Mouse (Mus musculus) heart, adult 2 months (tissue): Measurements from ENCODE around the gene Pik3cd. TPM values are rescaled to one million over a fixed set of nuclear protein-coding genes. Genes with fewer than 3 reads are reported as not detected.
"Not testable (repeated sequence)": the region's sequence is repeated elsewhere in the genome, so short reads cannot be mapped to it uniquely, and the experiment has no call there.

ENCODE experiments used
- DNase-seq, 2 experiments: peaks; one replicate each; pipeline ENCODE4 v3.0.0; 2021
- H3K27ac ChIP-seq: fragments of 200-600 bp; 2 replicates; pipeline ENCODE4 v1.8.1; 2022
- H3K27me3 ChIP-seq: fragments of 200-500 bp; 2 replicates; pipeline ENCODE4 v1.6.1; 2012; ENCODE audit warnings: mild to moderate bottlenecking, low read length, inconsistent platforms, mixed read lengths; ENCODE audit not compliant: control insufficient read depth, insufficient read depth
- H3K36me3 ChIP-seq: fragments of 200-500 bp; 2 replicates; pipeline ENCODE4 v1.6.1; 2012; ENCODE audit warnings: low read length, inconsistent platforms; ENCODE audit not compliant: control insufficient read depth, insufficient read depth
- H3K4me1 ChIP-seq: fragments of 200-500 bp; 2 replicates; pipeline ENCODE4 v1.6.1; 2011; ENCODE audit warnings: low read length; ENCODE audit not compliant: control insufficient read depth, insufficient read depth
- H3K4me3 ChIP-seq: fragments of 200-600 bp; 2 replicates; pipeline ENCODE4 v1.8.1; 2022
- H3K79me2 ChIP-seq: fragments of 200-500 bp; replicated peaks from 2 replicates; pipeline ENCODE4 v1.6.1; 2012; ENCODE audit warnings: mild to moderate bottlenecking, inconsistent platforms, low read length, moderate library complexity, mixed read lengths; ENCODE audit not compliant: control insufficient read depth, insufficient read depth
- H3K9ac ChIP-seq: fragments of 200-500 bp; 2 replicates; pipeline ENCODE4 v1.6.1; 2012; ENCODE audit warnings: low read depth, mild to moderate bottlenecking, control low read depth, inconsistent platforms, low read length, mixed read lengths
- CTCF ChIP-seq: fragments of 200-600 bp; IDR thresholded peaks from 2 replicates; pipeline ENCODE4 v1.8.1; 2022; ENCODE audit warnings: antibody characterized with exemption, mild to moderate bottlenecking, moderate library complexity
- EP300 ChIP-seq: fragments of 200-500 bp; IDR thresholded peaks from 2 replicates; pipeline ENCODE4 v1.6.1; 2011; ENCODE audit warnings: low read depth, low read length, control low read depth; ENCODE audit not compliant: insufficient read depth
- POLR2A ChIP-seq: fragments of 200-500 bp; IDR thresholded peaks from 2 replicates; pipeline ENCODE4 v1.6.1; 2011; ENCODE audit warnings: mild to moderate bottlenecking, low read depth, low read length, control low read depth; ENCODE audit not compliant: insufficient read depth
- WGBS: fragments of 180-500 bp; shearing (Covaris S2); methylation state at CpG from one replicate; pipeline ENCODE4 v1.1.7; 2018; 5-methylcytosine and 5-hydroxymethylcytosine counted together
- intact Hi-C: fragments of 180-260 bp; cut with DNase I; formaldehyde crosslinking; loops from one replicate; pipeline ENCODE4 v1.15.1; 2025
- polyA plus RNA-seq: library from polyadenylated mRNA; depleted of rRNA; stranded (reverse); fragments of >200 nt; gene quantifications from 2 replicates; pipeline ENCODE4 v1.2.3, GENCODE M21; 2012
- total RNA-seq, 2 experiments: library from RNA; stranded (reverse); gene quantifications; 2 replicates each; pipeline ENCODE4 v1.2.3; 2021

Pik3cd gene
- total and polyA plus RNA-seq, 3 experiments = 3.4 to 4.7 (median 4.2) TPM

DNA sequence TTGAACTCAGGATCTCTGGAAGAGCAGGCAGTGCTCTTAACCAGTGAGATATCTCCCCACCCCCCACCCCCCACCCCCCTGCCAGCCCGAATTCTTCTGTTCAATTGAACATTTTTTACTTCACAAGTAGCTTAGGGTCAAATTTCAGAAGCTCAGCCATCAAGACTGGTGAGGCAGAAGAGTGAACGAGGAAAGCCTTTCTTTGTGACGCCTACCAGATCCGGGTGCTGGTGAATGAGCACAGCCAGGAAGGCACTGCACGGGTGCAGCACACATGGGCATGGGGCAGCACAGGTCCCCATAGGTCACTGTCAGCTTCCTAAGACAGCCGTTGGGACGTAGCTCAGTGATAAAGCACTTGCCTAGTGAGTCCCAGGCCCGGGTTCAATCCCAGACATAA lies 82.4 kb downstream of the Pik3cd start:
- Histone ChIP-seq H3K4me1 (no peaks in the 10 kb centered on the region), H3K9ac (no peak overlapping the region), H3K79me2 (peaks cover 2% of the 10 kb centered on the region; the same call in 1 of the 2 replicates), H3K36me3 (no peaks in the 10 kb centered on the region), H3K27me3 (no peaks in the 10 kb centered on the region), H3K27ac (no peak overlapping the region), H3K4me3 (no peak overlapping the region)
- intact Hi-C loops = loop anchor here (10.0 kb wide), 1 partner anchor 245 kb away; no protein-coding TSS in a partner anchor
- TF ChIP-seq CTCF = no peak
- TF ChIP-seq EP300 = no peak
- no peak for TF ChIP-seq POLR2A
- DNase-seq = no peak
- 74% methylated on average over 8 of the region's 8 CpGs for WGBS

DNA sequence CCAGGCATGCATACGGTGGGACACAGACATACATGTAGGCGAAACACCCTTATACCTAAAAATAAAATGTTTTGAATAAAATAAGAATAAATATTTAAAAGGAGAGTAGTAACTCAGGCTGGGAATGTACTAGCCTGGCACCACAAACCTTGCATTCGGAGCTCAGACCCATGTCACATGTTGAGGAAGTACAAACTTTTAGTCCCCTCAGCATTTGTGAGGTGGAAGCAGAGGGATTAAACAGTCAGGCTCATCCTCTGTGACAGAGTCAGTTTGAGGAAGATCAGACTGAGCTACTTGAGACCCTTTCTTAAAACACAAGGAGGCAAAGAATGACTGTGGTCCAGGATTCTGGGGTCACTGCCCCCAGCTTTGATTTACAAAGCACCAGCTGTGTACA lies 85.4 kb downstream of the Pik3cd start:
- H3K4me1 ChIP-seq, H3K27me3 ChIP-seq, H3K36me3 ChIP-seq, H3K79me2 ChIP-seq, H3K27ac ChIP-seq, DNase-seq, H3K9ac ChIP-seq, H3K4me3 ChIP-seq: not testable (repeated sequence)
- intact Hi-C loops = loop anchor here (10.0 kb wide), 1 partner anchor 242 kb away; no protein-coding TSS in a partner anchor
- WGBS = 81% methylated on average over 3 of the region's 3 CpGs

DNA sequence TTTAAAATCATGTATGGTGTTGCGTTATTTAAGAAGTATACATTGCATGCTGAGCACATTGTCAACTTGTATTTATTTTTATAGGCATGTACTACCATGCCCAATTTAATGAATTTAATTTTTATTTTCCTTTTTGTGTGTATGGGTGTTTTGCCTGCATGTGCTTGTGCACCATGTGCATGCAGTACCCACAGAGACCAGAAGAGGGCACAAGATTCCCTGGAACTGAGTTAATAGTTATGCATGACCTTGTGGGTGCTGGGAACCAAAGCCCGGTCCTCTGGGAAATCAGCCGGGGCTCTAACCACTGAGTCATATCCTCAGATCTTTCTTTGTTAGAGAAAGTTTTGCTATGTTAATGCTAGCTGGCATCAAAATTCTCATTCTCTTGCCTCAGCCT lies 87.5 kb downstream of the Pik3cd start:
- no peak for DNase-seq
- Histone ChIP-seq H3K36me3 (no peaks in the 10 kb centered on the region), H3K9ac (no peak overlapping the region), H3K79me2 (no peaks in the 10 kb centered on the region), H3K27me3 (no peaks in the 10 kb centered on the region), H3K4me3 (no peak overlapping the region), H3K4me1 (no peaks in the 10 kb centered on the region), H3K27ac (no peak overlapping the region)
- TF ChIP-seq CTCF (peak; percentile 35), EP300 (no peak)
- intact Hi-C loops = loop anchor here (10.0 kb wide), 1 partner anchor 240 kb away; no protein-coding TSS in a partner anchor
- 95% methylated on average over 3 of the region's 3 CpGs for WGBS

DNA sequence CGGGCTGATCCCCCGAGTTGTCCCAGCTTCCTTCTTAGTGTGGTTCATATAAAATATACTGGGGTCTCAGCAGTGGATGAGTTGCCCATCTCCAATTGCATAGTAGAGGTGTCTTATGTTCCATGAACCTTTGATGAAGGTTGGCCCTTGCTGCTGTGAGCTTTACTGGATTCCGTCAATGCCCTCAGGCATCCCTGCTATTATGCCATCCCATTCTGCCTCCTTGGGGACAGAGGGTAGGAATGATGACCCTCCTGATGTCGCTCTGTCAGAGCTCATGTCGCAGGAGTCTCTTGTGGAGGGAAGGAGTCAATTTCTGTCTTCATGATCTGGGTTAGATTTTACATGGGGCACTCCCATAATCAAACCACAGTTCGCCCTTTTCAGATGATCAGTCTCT lies 88.9 kb downstream of the Pik3cd start:
- intact Hi-C loops = loop anchor here (10.0 kb wide), 1 partner anchor 239 kb away; no protein-coding TSS in a partner anchor

DNA sequence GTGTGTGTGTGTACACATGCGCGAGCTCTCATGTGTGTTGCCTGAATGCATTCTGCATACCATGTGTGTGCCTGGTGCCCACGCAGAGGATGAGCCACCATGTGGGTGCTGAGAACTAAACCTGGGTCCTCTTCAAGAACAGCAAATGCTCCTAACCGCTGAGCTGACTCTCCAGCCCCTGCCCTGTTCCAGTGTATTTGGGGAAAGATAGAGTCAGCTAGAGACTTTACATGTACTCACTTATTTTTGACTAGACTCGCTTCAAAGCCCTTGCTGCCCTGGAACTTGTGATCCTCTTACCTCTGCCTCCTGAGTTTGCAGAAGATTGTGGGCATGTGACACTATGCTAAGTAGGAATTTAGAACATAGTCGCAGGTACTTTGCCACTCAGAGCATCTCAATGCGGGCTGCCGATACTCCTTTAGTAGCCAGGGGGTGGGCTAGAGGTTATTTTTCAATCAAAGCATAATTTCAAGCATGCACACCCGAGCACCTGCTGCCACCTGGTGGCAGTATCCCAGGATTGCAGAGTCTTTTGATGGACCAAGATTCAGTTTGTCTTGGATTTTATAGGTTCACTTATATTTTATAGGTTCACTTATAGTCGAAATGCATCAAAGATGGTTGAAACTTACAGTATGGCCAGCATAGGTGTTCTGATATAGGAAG lies 90.9 kb downstream of the Pik3cd start:
- TF ChIP-seq CTCF (peak; percentile 98), EP300 (0 out of 2 replicates have a peak, but pooled peaks have one; percentile 54), POLR2A (no peak)
- Histone ChIP-seq H3K9ac (no peak overlapping the region), H3K79me2 (no peaks in the 10 kb centered on the region), H3K27ac (no peak overlapping the region), H3K4me1 (peaks cover 6% of the 10 kb centered on the region), H3K4me3 (no peak overlapping the region), H3K27me3 (no peaks in the 10 kb centered on the region), H3K36me3 (no peaks in the 10 kb centered on the region)
- 51% methylated on average over 10 of the region's 10 CpGs for WGBS
- DNase-seq = peak; percentile 26 to 71
- intact Hi-C loops = loop anchor here (1.0 to 10.0 kb wide), 2 partner anchors 62 to 237 kb away; no protein-coding TSS in a partner anchor

More for the DNA sequence above, 88.9 kb downstream of the Pik3cd start:
- H3K27ac ChIP-seq, H3K4me3 ChIP-seq, H3K9ac ChIP-seq, DNase-seq, H3K27me3 ChIP-seq, H3K79me2 ChIP-seq, H3K36me3 ChIP-seq, H3K4me1 ChIP-seq: not testable (repeated sequence)
- WGBS = 72% methylated on average over 6 of the region's 6 CpGs

DNA sequence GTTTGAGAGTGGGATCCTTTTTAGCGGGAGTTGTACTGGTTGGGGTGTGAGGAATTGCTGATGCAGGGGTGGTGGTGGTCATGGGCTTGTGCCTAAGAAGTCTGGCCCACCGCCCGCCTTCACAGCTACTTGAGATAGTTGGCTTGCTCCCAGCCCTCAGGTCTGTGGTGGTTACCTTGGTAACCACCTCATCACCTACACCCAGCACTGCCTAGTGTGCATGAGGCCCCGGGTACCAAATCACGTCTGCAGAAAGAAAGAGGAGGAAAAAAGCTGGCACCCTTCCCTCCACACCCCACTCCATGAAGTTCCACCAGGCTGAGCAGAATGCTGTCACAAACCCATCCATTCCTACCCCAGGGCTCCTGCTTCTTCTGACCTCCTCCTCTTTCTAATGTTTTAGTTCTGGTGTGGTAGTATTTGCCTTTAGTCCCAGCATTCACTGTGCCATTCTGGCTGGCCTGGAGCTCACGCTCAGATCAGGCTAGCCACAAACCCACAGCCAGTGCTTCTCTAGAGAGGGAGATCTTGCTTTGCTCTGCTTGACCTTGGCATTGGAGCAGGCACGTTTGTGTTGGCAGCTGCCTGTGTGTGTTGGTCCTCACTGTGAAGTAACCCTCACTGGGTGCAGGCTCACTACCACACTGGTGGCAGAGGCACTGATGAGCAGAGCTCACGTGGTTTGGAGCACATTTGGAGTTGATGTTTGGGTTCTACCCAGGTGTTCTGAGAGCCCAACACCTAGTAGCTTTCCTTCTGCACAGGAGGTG lies 92.9 kb downstream of the Pik3cd start:
- TF ChIP-seq POLR2A (no peak), CTCF (no peak), EP300 (no peak)
- H3K79me2 ChIP-seq = no peaks in the 10 kb centered on the region
- no peaks in the 10 kb centered on the region for H3K36me3 ChIP-seq
- peaks cover 6% of the 10 kb centered on the region for H3K4me1 ChIP-seq
- DNase-seq = no peak
- intact Hi-C loops = loop anchor here (10.0 kb wide), 1 partner anchor 235 kb away; no protein-coding TSS in a partner anchor
- WGBS = 75% methylated on average over 8 of the region's 8 CpGs
- no peak overlapping the region for H3K27ac ChIP-seq
- H3K9ac ChIP-seq = no peak overlapping the region
- no peak overlapping the region for H3K4me3 ChIP-seq
- H3K27me3 ChIP-seq = no peaks in the 10 kb centered on the region
